Mouse (Mus musculus): ENCODE results near the gene Cds2. TPM values are rescaled to one million over a fixed set of nuclear protein-coding genes. Genes with fewer than 3 reads are reported as not detected.

Gene Cds2
- polyA plus RNA-seq, 1 experiment = 30.3 TPM

DNA sequence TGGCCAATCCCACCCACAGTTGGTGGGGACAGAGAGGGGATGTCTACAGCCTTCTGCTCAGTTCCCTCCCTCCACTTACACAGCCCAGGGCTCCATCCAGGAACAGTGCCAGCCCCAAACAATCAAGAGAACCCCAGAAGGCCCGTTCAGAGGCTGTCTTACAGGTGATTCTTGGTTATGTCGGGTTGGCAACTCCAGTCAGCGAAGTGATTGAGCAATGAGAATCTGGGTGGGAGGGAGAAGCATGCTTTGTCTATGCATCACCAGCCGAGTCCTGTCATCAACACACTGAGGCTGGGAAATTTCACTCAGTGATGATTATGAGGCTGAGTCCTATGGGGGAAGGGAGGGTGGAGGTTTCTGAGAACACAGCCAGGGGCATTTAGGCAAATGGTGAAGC, 60.6 kb downstream of the Cds2 start:
- Histone ChIP-seq H3K27me3 (ENCODE audit: control insufficient read depth, insufficient read depth, insufficient read length) (peaks cover 9% of the 10 kb centered on the region), H3K79me2 (ENCODE audit: control insufficient read depth, insufficient read depth) (no peaks in the 10 kb centered on the region), H3K36me3 (ENCODE audit: control insufficient read depth, insufficient read depth) (no peaks in the 10 kb centered on the region), H3K4me3 (no peak overlapping the region), H3K4me2 (ENCODE audit: low read depth) (no peak overlapping the region), H3ac (ENCODE audit: control insufficient read depth, insufficient read length) (no peak overlapping the region)
- no peak for TF ChIP-seq USF1 (IDR thresholded peaks at IDR 0.05; ENCODE audit: low read depth)
- peak; percentile 38; the same call in 1 of the 2 replicates for TF ChIP-seq CEBPB (IDR thresholded peaks at IDR 0.05; ENCODE audit: insufficient read depth, poor library complexity, severe bottlenecking)
- TF ChIP-seq TCF12 (IDR thresholded peaks at IDR 0.05; ENCODE audit: insufficient read depth, poor library complexity, severe bottlenecking) = no peak

DNA sequence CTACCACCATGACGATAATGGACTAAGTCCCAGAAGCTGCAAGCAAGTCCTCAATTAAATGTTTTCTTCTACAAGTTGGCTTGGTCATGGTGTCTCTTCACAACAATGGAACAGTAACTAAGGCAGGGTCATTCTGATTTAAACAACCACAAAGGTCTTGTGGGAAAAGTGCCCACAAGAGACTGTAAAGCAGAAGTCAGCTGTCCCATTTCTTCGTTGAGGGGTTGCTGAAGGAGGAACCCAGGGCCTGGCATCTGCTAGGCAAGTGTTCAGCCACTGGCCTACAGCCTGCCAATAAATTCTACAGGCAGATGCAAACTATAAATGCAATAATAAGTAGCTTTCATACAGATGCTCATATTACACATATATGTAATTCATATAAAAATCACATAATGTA, 74.3 kb downstream of the Cds2 start:
- no peaks in the 10 kb centered on the region for H3K79me2 ChIP-seq (ENCODE audit: control insufficient read depth, insufficient read depth)
- no peak overlapping the region for H3K4me2 ChIP-seq (ENCODE audit: low read depth)
- no peak for TF ChIP-seq TCF12 (IDR thresholded peaks at IDR 0.05; ENCODE audit: insufficient read depth, poor library complexity, severe bottlenecking)
- no peak for TF ChIP-seq E2F4 (IDR thresholded peaks at IDR 0.05; ENCODE audit: insufficient read depth)
- no peaks in the 10 kb centered on the region for H3K27me3 ChIP-seq (ENCODE audit: control insufficient read depth, insufficient read depth, insufficient read length)
- H3ac ChIP-seq (ENCODE audit: control insufficient read depth, insufficient read length) = no peak overlapping the region
- no peak overlapping the region for H3K4me3 ChIP-seq
- no peaks in the 10 kb centered on the region for H3K36me3 ChIP-seq (ENCODE audit: control insufficient read depth, insufficient read depth)

DNA sequence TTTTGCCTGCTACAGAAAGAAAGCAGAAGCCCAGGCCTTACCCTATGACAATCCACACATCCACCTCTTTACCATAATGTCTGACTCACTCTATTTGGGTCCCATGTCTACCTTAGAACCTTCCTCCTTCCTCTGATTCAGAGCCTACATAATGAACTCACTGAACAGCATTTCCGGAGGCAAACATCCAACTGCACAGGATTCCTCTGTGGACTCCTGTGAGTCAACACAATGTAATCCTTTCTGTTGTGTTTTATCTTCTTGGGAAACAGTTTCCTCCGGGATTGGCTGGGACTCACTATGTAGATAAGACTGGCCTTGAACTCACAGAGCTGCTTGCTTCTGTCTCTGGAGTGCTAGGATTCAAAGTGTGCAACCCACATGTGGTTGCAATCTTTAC, 77.4 kb downstream of the Cds2 start:
- Histone ChIP-seq H3K4me2 (ENCODE audit: low read depth) (no peak overlapping the region), H3K79me2 (ENCODE audit: control insufficient read depth, insufficient read depth) (no peaks in the 10 kb centered on the region), H3ac (ENCODE audit: control insufficient read depth, insufficient read length) (no peak overlapping the region), H3K36me3 (ENCODE audit: control insufficient read depth, insufficient read depth) (no peaks in the 10 kb centered on the region), H3K4me3 (no peak overlapping the region), H3K27me3 (ENCODE audit: control insufficient read depth, insufficient read depth, insufficient read length) (no peaks in the 10 kb centered on the region)
- TF ChIP-seq USF1 (IDR thresholded peaks at IDR 0.05; ENCODE audit: low read depth) = no peak
- no peak for TF ChIP-seq SRF (IDR thresholded peaks at IDR 0.05; ENCODE audit: control insufficient read depth, insufficient read length, low read depth)
- no peak for TF ChIP-seq E2F4 (IDR thresholded peaks at IDR 0.05; ENCODE audit: insufficient read depth)
- TF ChIP-seq MYOG (IDR thresholded peaks at IDR 0.05; ENCODE audit: control insufficient read depth in 1 of 3, insufficient read depth in 1 of 3, insufficient read length in 2 of 3, low read depth in 2 of 3) = no peak
- no peak for TF ChIP-seq CEBPB (IDR thresholded peaks at IDR 0.05; ENCODE audit: insufficient read depth, poor library complexity, severe bottlenecking)
- no peak for TF ChIP-seq POLR2A (IDR thresholded peaks at IDR 0.05; ENCODE audit: insufficient read length, low read depth)
- TF ChIP-seq TCF12 (IDR thresholded peaks at IDR 0.05; ENCODE audit: insufficient read depth, poor library complexity, severe bottlenecking) = no peak
- TF ChIP-seq REST (IDR thresholded peaks at IDR 0.05; ENCODE audit: insufficient read depth, insufficient read length) = no peak
- no peak for TF ChIP-seq TCF3 (IDR thresholded peaks at IDR 0.05; ENCODE audit: insufficient read length, low read depth)
- TF ChIP-seq MYOD1 (IDR thresholded peaks at IDR 0.05; ENCODE audit: control insufficient read depth in 1 of 3, insufficient read length in 2 of 3, low read depth in 2 of 3) = no peak
- TF ChIP-seq MAX (IDR thresholded peaks at IDR 0.05; ENCODE audit: low read depth) = no peak
- no peak for TF ChIP-seq POLR2AphosphoS2 (IDR thresholded peaks at IDR 0.05; ENCODE audit: insufficient read length, low read depth)

DNA sequence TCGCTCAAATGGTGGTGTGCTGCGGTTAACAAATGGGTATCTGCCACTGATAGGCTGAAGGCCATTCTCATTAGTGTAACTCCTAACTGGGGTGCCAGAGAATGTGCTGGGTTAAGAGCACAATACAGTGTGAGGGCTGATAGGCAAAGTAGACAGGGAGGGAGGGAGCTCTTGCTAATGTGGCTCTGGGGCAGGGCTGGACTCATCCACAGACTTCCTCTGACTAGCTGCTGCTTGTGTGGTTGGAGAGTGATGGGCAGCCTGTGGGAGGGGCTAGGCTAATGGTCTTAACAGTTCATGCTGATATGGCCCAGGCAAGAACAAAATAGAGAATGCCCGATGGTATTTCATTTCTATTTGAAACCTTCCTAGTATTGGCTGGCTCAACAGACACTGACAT, 78.3 kb downstream of the Cds2 start:
- H3K27me3 ChIP-seq (ENCODE audit: control insufficient read depth, insufficient read depth, insufficient read length) = no peaks in the 10 kb centered on the region
- H3ac ChIP-seq (ENCODE audit: control insufficient read depth, insufficient read length) = no peak overlapping the region
- H3K79me2 ChIP-seq (ENCODE audit: control insufficient read depth, insufficient read depth) = no peaks in the 10 kb centered on the region
- H3K4me2 ChIP-seq (ENCODE audit: low read depth) = no peak overlapping the region
- no peak overlapping the region for H3K4me3 ChIP-seq
- TF ChIP-seq SRF (IDR thresholded peaks at IDR 0.05; ENCODE audit: control insufficient read depth, insufficient read length, low read depth) (no peak), TCF12 (IDR thresholded peaks at IDR 0.05; ENCODE audit: insufficient read depth, poor library complexity, severe bottlenecking) (no peak), CEBPB (IDR thresholded peaks at IDR 0.05; ENCODE audit: insufficient read depth, poor library complexity, severe bottlenecking) (no peak), MYOD1 (IDR thresholded peaks at IDR 0.05; ENCODE audit: control insufficient read depth in 1 of 3, insufficient read length in 2 of 3, low read depth in 2 of 3) (no peak), USF1 (IDR thresholded peaks at IDR 0.05; ENCODE audit: low read depth) (no peak)
- no peaks in the 10 kb centered on the region for H3K36me3 ChIP-seq (ENCODE audit: control insufficient read depth, insufficient read depth)

DNA sequence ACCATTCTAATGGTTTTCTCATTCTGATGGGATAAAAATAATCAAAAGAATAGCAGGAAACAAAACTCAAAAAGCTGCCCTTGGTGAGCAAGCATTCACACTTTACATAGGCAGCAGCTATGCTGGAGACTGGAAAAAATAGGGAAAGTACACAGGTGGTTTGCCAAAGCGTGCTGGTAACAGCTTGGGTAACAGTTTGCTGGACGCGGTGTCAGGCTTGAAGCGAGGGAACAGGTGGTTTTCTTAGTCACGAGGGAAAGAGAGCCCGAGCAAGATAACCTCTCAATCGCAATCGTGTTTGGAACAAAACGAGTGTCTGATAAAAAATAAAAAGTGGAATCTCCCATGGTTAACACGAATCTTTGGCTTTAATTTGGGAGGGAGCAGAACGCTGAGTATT, 80.9 kb downstream of the Cds2 start:
- no peak overlapping the region for H3ac ChIP-seq (ENCODE audit: control insufficient read depth, insufficient read length)
- no peak overlapping the region for H3K4me2 ChIP-seq (ENCODE audit: low read depth)
- H3K36me3 ChIP-seq (ENCODE audit: control insufficient read depth, insufficient read depth) = no peaks in the 10 kb centered on the region
- no peak for TF ChIP-seq TCF12 (IDR thresholded peaks at IDR 0.05; ENCODE audit: insufficient read depth, poor library complexity, severe bottlenecking)
- TF ChIP-seq MYOD1 (IDR thresholded peaks at IDR 0.05; ENCODE audit: control insufficient read depth in 1 of 3, insufficient read length in 2 of 3, low read depth in 2 of 3) = peak in 1 of 3 experiments; percentile 22
- no peak overlapping the region for H3K4me3 ChIP-seq
- no peaks in the 10 kb centered on the region for H3K27me3 ChIP-seq (ENCODE audit: control insufficient read depth, insufficient read depth, insufficient read length)
- no peaks in the 10 kb centered on the region for H3K79me2 ChIP-seq (ENCODE audit: control insufficient read depth, insufficient read depth)

Other genes starting within 250 kb of the Cds2 start
- gene Rassf2, start 232.9 kb upstream of the Cds2 start, polyA plus RNA-seq (2012; fragmentation: generic; extraction: Trizol) = 8.4 TPM
- 14.5 TPM for gene Slc23a2, start 118.0 kb upstream of the Cds2 start, polyA plus RNA-seq (2012; fragmentation: generic; extraction: Trizol)
- 76.6 TPM for gene Tmem230, start 15.3 kb upstream of the Cds2 start, polyA plus RNA-seq (2012; fragmentation: generic; extraction: Trizol)
- gene Pcna, start 9.8 kb upstream of the Cds2 start, polyA plus RNA-seq (2012; fragmentation: generic; extraction: Trizol) = 65.5 TPM
- gene Prokr2, start 122.3 kb downstream of the Cds2 start, polyA plus RNA-seq (2012; fragmentation: generic; extraction: Trizol) = not detected